Mouse (Mus musculus) midbrain, embryonic 13.5 days (tissue): ENCODE measurements at regions not wholly inside any gene's neighbourhood (a gene's known extent, or its start where the extent isn't known, plus 50 kb on each side); places are given as distances from the start of the nearest gene placed in this dataset.

Experiments used
- ATAC-seq: fragments of 200-750 bp; cut with Nextera tagmentation; 2 replicates; pipeline ENCODE4 v1.8.0; 2017; ENCODE audit warnings: mild to moderate bottlenecking, moderate TSS enrichment, moderate library complexity
- H3K27ac ChIP-seq: fragments of 300-500 bp; sonication (generic); 2 replicates; pipeline ENCODE4 v1.5.1; 2015; ENCODE audit warnings: inconsistent platforms, mild to moderate bottlenecking, moderate library complexity
- H3K27me3 ChIP-seq: fragments of 300-500 bp; sonication (generic); 2 replicates; pipeline ENCODE4 v1.6.1; 2015; ENCODE audit warnings: mild to moderate bottlenecking, inconsistent platforms
- H3K36me3 ChIP-seq: fragments of 300-500 bp; sonication (generic); 2 replicates; pipeline ENCODE4 v1.6.1; 2015; ENCODE audit warnings: mild to moderate bottlenecking, inconsistent platforms
- H3K4me1 ChIP-seq: fragments of 300-500 bp; sonication (generic); replicated peaks from 2 replicates; pipeline ENCODE4 v1.6.1; 2015; ENCODE audit warnings: inconsistent platforms
- H3K4me2 ChIP-seq: fragments of 300-500 bp; sonication (generic); replicated peaks from 2 replicates; pipeline ENCODE4 v1.6.1; 2015; ENCODE audit warnings: moderate library complexity, mild to moderate bottlenecking, inconsistent platforms
- H3K4me3 ChIP-seq: fragments of 300-500 bp; sonication (generic); replicated peaks from 2 replicates; pipeline ENCODE4 v1.5.1; 2015; ENCODE audit warnings: mild to moderate bottlenecking, inconsistent platforms
- H3K9ac ChIP-seq: fragments of 300-500 bp; sonication (generic); replicated peaks from 2 replicates; pipeline ENCODE4 v1.6.1; 2015; ENCODE audit warnings: mild to moderate bottlenecking, inconsistent platforms
- H3K9me3 ChIP-seq: fragments of 300-500 bp; sonication (generic); 2 replicates; pipeline ENCODE4 v1.6.1; 2016; ENCODE audit warnings: mild to moderate bottlenecking, inconsistent platforms
- WGBS: fragments of 180-500 bp; shearing (Covaris S2); methylation state at CpG from one replicate; pipeline ENCODE4 v1.1.7; 2015; 5-methylcytosine and 5-hydroxymethylcytosine counted together

GRCm38 (mm10) chr7:136219564-136220244 lies 503.5 kb upstream of the Mki67 start:
- no peak overlapping the region for H3K4me2 ChIP-seq
- no peaks in the 10 kb centered on the region for H3K9me3 ChIP-seq
- no peaks in the 10 kb centered on the region for H3K36me3 ChIP-seq
- peak; percentile 35; the same call in 1 of the 2 replicates for ATAC-seq
- H3K9ac ChIP-seq, result no peak overlapping the region
- H3K4me1 ChIP-seq, result peaks cover 43% of the 10 kb centered on the region
- H3K27ac ChIP-seq, result peak overlapping the region; percentile 90
- WGBS, result 38% methylated on average over 14 of the region's 14 CpGs
- H3K27me3 ChIP-seq, result 0 out of 2 replicates have a peak, but pooled peaks cover 7% of the 10 kb centered on the region
- no peak overlapping the region for H3K4me3 ChIP-seq

GRCm38 (mm10) chr7:136220245-136221167 lies 504.3 kb upstream of the Mki67 start:
- Histone ChIP-seq H3K4me2 (peak overlapping the region; percentile 15), H3K27ac (peak overlapping the region; percentile 90), H3K4me3 (no peak overlapping the region), H3K36me3 (no peaks in the 10 kb centered on the region), H3K4me1 (peaks cover 43% of the 10 kb centered on the region), H3K9me3 (no peaks in the 10 kb centered on the region), H3K9ac (no peak overlapping the region), H3K27me3 (0 out of 2 replicates have a peak, but pooled peaks cover 7% of the 10 kb centered on the region)
- ATAC-seq, result peak; percentile 86
- WGBS, result 6% methylated on average over 5 of the region's 5 CpGs

GRCm38 (mm10) chr7:136221620-136222019 lies 505.5 kb upstream of the Mki67 start:
- Histone ChIP-seq H3K9me3 (no peaks in the 10 kb centered on the region), H3K4me2 (no peak overlapping the region), H3K4me3 (no peak overlapping the region), H3K9ac (no peak overlapping the region), H3K4me1 (peaks cover 46% of the 10 kb centered on the region), H3K27ac (peak overlapping the region; percentile 51), H3K36me3 (no peaks in the 10 kb centered on the region), H3K27me3 (0 out of 2 replicates have a peak, but pooled peaks cover 7% of the 10 kb centered on the region)
- 94% methylated on average over 7 of the region's 7 CpGs for WGBS
- no peak for ATAC-seq

DNA sequence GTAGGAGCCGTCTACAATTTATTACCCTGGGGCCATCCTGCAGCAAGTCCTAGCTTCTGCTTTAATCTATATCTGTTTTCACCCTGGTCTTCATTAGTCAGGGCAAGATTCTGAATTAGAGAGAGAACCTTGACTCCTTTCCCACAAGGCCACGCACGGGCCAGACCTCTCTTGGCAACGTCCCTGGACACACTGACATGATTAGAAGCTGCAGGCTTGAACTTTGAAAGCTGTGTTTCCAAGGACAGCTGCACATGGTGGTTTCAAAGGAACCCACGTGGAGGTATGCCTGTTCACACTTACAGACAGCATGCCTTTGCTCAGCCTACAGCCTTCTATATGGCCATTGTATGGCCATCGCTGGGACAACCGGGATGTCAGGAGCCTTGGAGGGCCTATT lies 509.9 kb upstream of the Mki67 start:
- no peaks in the 10 kb centered on the region for H3K36me3 ChIP-seq
- H3K27me3 ChIP-seq, result no peaks in the 10 kb centered on the region
- H3K27ac ChIP-seq, result no peak overlapping the region
- ATAC-seq, result no peak
- H3K4me1 ChIP-seq, result peaks cover 29% of the 10 kb centered on the region
- no peaks in the 10 kb centered on the region for H3K9me3 ChIP-seq
- 67% methylated on average over 7 of the region's 7 CpGs for WGBS
- H3K4me3 ChIP-seq, result no peak overlapping the region
- H3K9ac ChIP-seq, result no peak overlapping the region
- H3K4me2 ChIP-seq, result no peak overlapping the region

DNA sequence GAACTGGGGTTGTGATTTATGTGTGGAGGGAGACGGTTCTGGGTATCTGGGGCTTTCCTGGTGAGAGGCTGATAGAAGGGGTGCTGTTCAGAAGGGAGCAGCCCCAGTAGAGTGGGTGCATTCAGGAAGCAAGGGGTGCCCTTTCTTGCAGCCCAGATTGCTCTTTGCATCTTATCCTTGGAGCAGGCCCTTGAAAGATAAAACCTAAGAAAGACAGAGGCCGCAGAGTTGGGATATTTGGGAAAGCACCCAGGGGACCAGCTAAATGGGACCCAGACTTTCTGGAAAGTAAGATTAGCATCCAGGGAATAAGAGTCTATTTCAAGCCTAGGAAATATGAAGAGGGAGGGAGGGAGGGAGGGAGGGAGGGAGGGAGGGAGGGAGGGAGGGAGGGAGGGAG lies 512.2 kb upstream of the Mki67 start:
- ATAC-seq, result no peak
- 82% methylated on average over 2 of the region's 2 CpGs for WGBS

GRCm38 (mm10) chr7:136229592-136229991 lies 513.4 kb upstream of the Mki67 start:
- no peaks in the 10 kb centered on the region for H3K27me3 ChIP-seq
- H3K27ac ChIP-seq, result peak overlapping the region; percentile 71
- no peak overlapping the region for H3K9ac ChIP-seq
- no peak overlapping the region for H3K4me2 ChIP-seq
- ATAC-seq, result peak; percentile 87
- no peaks in the 10 kb centered on the region for H3K9me3 ChIP-seq
- peaks cover 18% of the 10 kb centered on the region for H3K4me1 ChIP-seq
- no peak overlapping the region for H3K4me3 ChIP-seq
- 48% methylated on average over 11 of the region's 11 CpGs for WGBS
- H3K36me3 ChIP-seq, result no peaks in the 10 kb centered on the region

More for the DNA sequence above, 512.2 kb upstream of the Mki67 start:
- Histone ChIP-seq H3K27ac (no peak overlapping the region), H3K27me3 (no peaks in the 10 kb centered on the region), H3K9ac (no peak overlapping the region), H3K4me3 (no peak overlapping the region), H3K4me2 (no peak overlapping the region), H3K9me3 (no peaks in the 10 kb centered on the region), H3K36me3 (no peaks in the 10 kb centered on the region), H3K4me1 (peaks cover 18% of the 10 kb centered on the region)

DNA sequence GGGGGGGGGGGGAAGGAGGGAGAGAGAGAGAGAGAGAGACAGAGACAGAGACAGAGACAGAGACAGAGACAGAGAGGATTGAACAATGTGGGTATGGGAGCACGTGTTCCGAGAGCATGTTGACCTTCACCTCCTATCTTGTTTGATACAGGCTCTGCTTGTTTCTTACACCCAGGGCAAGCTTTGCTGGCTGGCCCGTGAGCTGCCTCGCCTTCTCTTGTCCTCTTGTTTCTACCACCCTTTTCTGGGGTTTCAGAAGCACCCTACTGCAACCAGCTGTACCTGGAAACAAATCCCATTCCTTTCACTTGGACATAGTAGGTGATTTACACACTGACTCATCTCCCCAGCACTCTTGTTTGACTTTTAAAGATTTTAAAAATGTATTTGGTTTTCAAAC lies 516.0 kb upstream of the Mki67 start:
- Histone ChIP-seq H3K27me3 (no peaks in the 10 kb centered on the region), H3K4me2 (no peak overlapping the region), H3K36me3 (no peaks in the 10 kb centered on the region), H3K9me3 (no peaks in the 10 kb centered on the region), H3K4me3 (no peak overlapping the region), H3K9ac (no peak overlapping the region), H3K27ac (no peak overlapping the region), H3K4me1 (peaks cover 22% of the 10 kb centered on the region)
- 82% methylated on average over 4 of the region's 4 CpGs for WGBS
- no peak for ATAC-seq

DNA sequence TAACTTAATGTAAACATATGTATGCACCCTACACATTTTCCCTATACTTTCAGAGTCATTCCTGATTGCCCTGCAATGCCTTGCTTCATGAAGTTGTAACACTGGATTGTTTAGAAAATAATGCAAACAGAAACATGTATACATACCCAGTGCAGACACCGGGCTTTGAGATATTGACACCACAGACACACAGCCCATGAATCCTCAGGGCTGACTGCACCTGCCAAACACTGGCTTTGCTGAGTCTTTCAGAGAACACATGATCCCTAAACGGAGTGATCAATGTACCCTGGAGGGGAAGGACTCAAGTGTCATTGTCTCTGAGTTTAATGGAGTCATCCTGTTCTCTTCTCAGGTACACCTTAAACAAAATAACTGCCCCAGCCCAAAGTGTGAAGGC lies 519.4 kb upstream of the Mki67 start:
- peaks cover 9% of the 10 kb centered on the region for H3K4me1 ChIP-seq
- no peaks in the 10 kb centered on the region for H3K27me3 ChIP-seq
- ATAC-seq, result no peak
- no peaks in the 10 kb centered on the region for H3K9me3 ChIP-seq
- H3K36me3 ChIP-seq, result no peaks in the 10 kb centered on the region
- H3K4me2 ChIP-seq, result no peak overlapping the region
- 60% methylated on average over 2 of the region's 2 CpGs for WGBS
- no peak overlapping the region for H3K27ac ChIP-seq
- H3K4me3 ChIP-seq, result no peak overlapping the region
- no peak overlapping the region for H3K9ac ChIP-seq

- 44% methylated on average over 10 of the region's 10 CpGs for WGBS
- H3K36me3 ChIP-seq, result no peaks in the 10 kb centered on the region
Measured at GRCm38 (mm10) chr7:136236391-136236790, 520.2 kb upstream of the Mki67 start.

DNA sequence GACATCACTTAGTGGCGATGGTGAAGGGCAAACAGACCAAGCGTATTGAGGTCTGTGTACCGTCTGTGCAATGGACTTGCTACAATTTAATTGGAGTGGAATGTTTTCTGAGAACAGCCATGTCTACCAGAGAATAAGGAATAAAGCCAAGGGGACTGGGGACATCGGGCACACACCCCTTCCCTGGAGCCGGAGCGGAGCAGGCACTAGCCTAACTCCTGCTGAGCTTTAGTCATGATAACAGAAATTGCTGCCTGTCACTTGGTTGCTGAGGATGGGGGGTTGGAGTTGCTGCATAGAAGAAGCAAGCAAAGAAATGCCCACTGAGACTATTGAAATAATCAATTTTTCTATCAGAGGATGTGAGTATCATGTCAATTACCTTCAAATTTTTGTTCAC lies 549.5 kb upstream of the Mki67 start:
- no peak overlapping the region for H3K4me2 ChIP-seq
- no peak for ATAC-seq
- no peak overlapping the region for H3K27ac ChIP-seq
- no peak overlapping the region for H3K9ac ChIP-seq
- no peaks in the 10 kb centered on the region for H3K36me3 ChIP-seq
- H3K4me3 ChIP-seq, result no peak overlapping the region
- H3K27me3 ChIP-seq, result no peaks in the 10 kb centered on the region; the same call in 1 of the 2 replicates
- 33% methylated on average over 6 of the region's 6 CpGs for WGBS
- peaks cover 31% of the 10 kb centered on the region for H3K4me1 ChIP-seq
- H3K9me3 ChIP-seq, result no peaks in the 10 kb centered on the region

More at GRCm38 (mm10) chr7:136236391-136236790, 520.2 kb upstream of the Mki67 start:
- Histone ChIP-seq H3K9ac (no peak overlapping the region), H3K9me3 (no peaks in the 10 kb centered on the region), H3K27me3 (no peaks in the 10 kb centered on the region), H3K4me1 (peaks cover 9% of the 10 kb centered on the region), H3K4me3 (no peak overlapping the region), H3K27ac (peak overlapping the region; percentile 44; the same call in 1 of the 2 replicates), H3K4me2 (no peak overlapping the region)
- no peak for ATAC-seq

- 38% methylated on average over 7 of the region's 7 CpGs for WGBS
- peak; percentile 66 for ATAC-seq
- H3K4me2 ChIP-seq, result no peak overlapping the region
- no peaks in the 10 kb centered on the region for H3K36me3 ChIP-seq
- no peak overlapping the region for H3K9ac ChIP-seq
- no peaks in the 10 kb centered on the region for H3K9me3 ChIP-seq
- H3K4me1 ChIP-seq, result peaks cover 31% of the 10 kb centered on the region
- H3K4me3 ChIP-seq, result no peak overlapping the region
- peak overlapping the region; percentile 76 for H3K27ac ChIP-seq
- no peaks in the 10 kb centered on the region; the same call in 1 of the 2 replicates for H3K27me3 ChIP-seq
Measured at GRCm38 (mm10) chr7:136267716-136268489, 551.7 kb upstream of the Mki67 start.
